Comparison of ENCODE assay signal across 8 mouse cellular contexts in genomic region chr1:39417817-39418216, GRCm38 (mm10). TPM values are rescaled to one million over a fixed set of nuclear protein-coding genes. Genes with fewer than 3 reads are reported as not detected.
DNase-seq lines count a peak whose midpoint lies in the region; ATAC-seq lines count a peak whose summit lies in the region.

No protein-coding gene starts in this region.

- no peak overlapping the region for H3K9ac ChIP-seq in hindbrain, embryonic 11.5 days (ENCODE audit: low read depth, low read length)
- no peak overlapping the region for H3K9ac ChIP-seq in hindbrain, embryonic 13.5 days
- H3K9ac ChIP-seq in heart, embryonic 11.5 days (ENCODE audit: low read depth, low read length), result 0 out of 2 replicates have a peak overlapping the region, but pooled peaks have one; percentile 10

- H3K27ac ChIP-seq in hindbrain, embryonic 11.5 days (ENCODE audit: low read depth, low read length), result no peak overlapping the region
- H3K27ac ChIP-seq in hindbrain, embryonic 13.5 days, result no peak overlapping the region
- peak overlapping the region; percentile 46; the same call in 1 of the 2 replicates for H3K27ac ChIP-seq in heart, embryonic 11.5 days (ENCODE audit: low read depth, low read length)

- H3K4me3 ChIP-seq in hindbrain, embryonic 11.5 days (ENCODE audit: low read depth, low read length), result no peak overlapping the region
- H3K4me3 ChIP-seq in hindbrain, embryonic 13.5 days, result no peak overlapping the region
- no peak overlapping the region for H3K4me3 ChIP-seq in heart, embryonic 11.5 days (ENCODE audit: low read depth, low read length)

- ATAC-seq in hindbrain, embryonic 11.5 days (ENCODE audit: low FRiP score), result no peak
- no peak for ATAC-seq in hindbrain, embryonic 13.5 days (ENCODE audit: low FRiP score)
- ATAC-seq in heart, embryonic 11.5 days (replicated peaks; ENCODE audit: insufficient number of reproducible peaks, low FRiP score, low TSS enrichment), result 0 out of 2 replicates have a peak, but pooled peaks have one; percentile 35
- ATAC-seq in megakaryocyte-erythroid progenitor cell, adult 5-6 weeks (replicated peaks; ENCODE audit: low FRiP score, low TSS enrichment, poor library complexity, severe bottlenecking), result peak; percentile 92

- H3K9me3 ChIP-seq in hindbrain, embryonic 11.5 days (ENCODE audit: control insufficient read depth, low read length), result no peaks in the 10 kb centered on the region
- H3K9me3 ChIP-seq in hindbrain, embryonic 13.5 days, result no peaks in the 10 kb centered on the region
- H3K9me3 ChIP-seq in heart, embryonic 11.5 days (replicated peaks; ENCODE audit: control insufficient read depth, low read length), result peaks cover 3% of the 10 kb centered on the region; the same call in 1 of the 2 replicates

- H3K27me3 ChIP-seq in hindbrain, embryonic 11.5 days (ENCODE audit: control insufficient read depth, insufficient read depth, low read length), result no peaks in the 10 kb centered on the region
- H3K27me3 ChIP-seq in hindbrain, embryonic 13.5 days, result no peaks in the 10 kb centered on the region
- H3K27me3 ChIP-seq in heart, embryonic 11.5 days (ENCODE audit: control insufficient read depth, insufficient read depth, low read length), result no peaks in the 10 kb centered on the region

- no peaks in the 10 kb centered on the region for H3K36me3 ChIP-seq in hindbrain, embryonic 11.5 days (ENCODE audit: control insufficient read depth, insufficient read depth, low read length)
- H3K36me3 ChIP-seq in hindbrain, embryonic 13.5 days, result no peaks in the 10 kb centered on the region
- no peaks in the 10 kb centered on the region for H3K36me3 ChIP-seq in heart, embryonic 11.5 days (ENCODE audit: control insufficient read depth, insufficient read depth, low read length)

- H3K4me2 ChIP-seq in hindbrain, embryonic 11.5 days (replicated peaks; ENCODE audit: low read depth, low read length), result no peak overlapping the region
- no peak overlapping the region for H3K4me2 ChIP-seq in hindbrain, embryonic 13.5 days
- H3K4me2 ChIP-seq in heart, embryonic 11.5 days, result peak overlapping the region; percentile 21

- peak; percentile 11 for DNase-seq in hindbrain, embryonic 11.5 days (ENCODE audit: low spot score)
- DNase-seq in adrenal gland, adult 8-10 months, result peak; percentile 44
- peak; percentile 50 for DNase-seq in kidney, postnatal 14 days
- DNase-seq in thymus, postnatal 4 days, result peak; percentile 63
- DNase-seq in frontal cortex, postnatal 14 days (ENCODE audit: low spot score in 2 of 2), result no peak

- 48% methylated on average over 12 of the region's 12 CpGs for WGBS in hindbrain, embryonic 11.5 days
- WGBS in hindbrain, embryonic 13.5 days, result 47% methylated on average over 12 of the region's 12 CpGs
- 19% methylated on average over 12 of the region's 12 CpGs for WGBS in heart, embryonic 11.5 days (ENCODE audit: insufficient replicate concordance)

- H3K4me1 ChIP-seq in hindbrain, embryonic 11.5 days (replicated peaks; ENCODE audit: control insufficient read depth, insufficient read depth, low read length), result no peaks in the 10 kb centered on the region
- H3K4me1 ChIP-seq in hindbrain, embryonic 13.5 days (replicated peaks), result peaks cover 6% of the 10 kb centered on the region
- H3K4me1 ChIP-seq in heart, embryonic 11.5 days (ENCODE audit: control insufficient read depth, insufficient read depth, low read length), result peaks cover 15% of the 10 kb centered on the region

RNA-seq across cellular contexts. Expression of gene Rpl31, which starts 50.2 kb away (rescaled TPM):
- polyA plus RNA-seq in hindbrain, embryonic 11.5 days (2014; fragmentation: Nextera tagmentation; extraction: Ambion mirVana), result 426 and 434 TPM in 2 replicates
- 394 and 397 TPM in 2 replicates for polyA plus RNA-seq in hindbrain, embryonic 13.5 days (2015; fragmentation: Nextera tagmentation; extraction: Ambion mirVana)
- 100 to 1,000 TPM; 589 to 669 (median 644) TPM for total RNA-seq in adrenal gland, adult 8-10 months (2022)
- 408 and 438 TPM in 2 replicates for polyA plus RNA-seq in heart, embryonic 11.5 days (2014; fragmentation: Nextera tagmentation; extraction: Ambion mirVana)
- total RNA-seq in megakaryocyte-erythroid progenitor cell, adult 5-6 weeks (2014; fragmentation: Nextera tagmentation), result 2,763 and 2,797 TPM in 2 replicates
- 770 and 846 TPM in 2 replicates for total RNA-seq in megakaryocyte-erythroid progenitor cell, adult 5-6 weeks (2017)

Comparison
In these comparisons a context has a peak if more than half of its experiments do, and no peak if none do; other contexts are left out.
1. ATAC-seq: peak in heart, embryonic 11.5 days (single experiment) and megakaryocyte-erythroid progenitor cell, adult 5-6 weeks (single experiment); none in hindbrain, embryonic 11.5 days (single experiment) and hindbrain, embryonic 13.5 days (single experiment).
2. DNase-seq: peak in hindbrain, embryonic 11.5 days (single experiment), adrenal gland, adult 8-10 months (single experiment), kidney, postnatal 14 days (single experiment) and thymus, postnatal 4 days (single experiment); none in frontal cortex, postnatal 14 days (0 of 2).